Mouse (Mus musculus): Measurements from ENCODE around the gene Decr2.
"Not testable (repeated sequence)": the region's sequence is repeated elsewhere in the genome, so short reads cannot be mapped to it uniquely, and the experiment has no call there.

The Decr2 gene

DNA sequence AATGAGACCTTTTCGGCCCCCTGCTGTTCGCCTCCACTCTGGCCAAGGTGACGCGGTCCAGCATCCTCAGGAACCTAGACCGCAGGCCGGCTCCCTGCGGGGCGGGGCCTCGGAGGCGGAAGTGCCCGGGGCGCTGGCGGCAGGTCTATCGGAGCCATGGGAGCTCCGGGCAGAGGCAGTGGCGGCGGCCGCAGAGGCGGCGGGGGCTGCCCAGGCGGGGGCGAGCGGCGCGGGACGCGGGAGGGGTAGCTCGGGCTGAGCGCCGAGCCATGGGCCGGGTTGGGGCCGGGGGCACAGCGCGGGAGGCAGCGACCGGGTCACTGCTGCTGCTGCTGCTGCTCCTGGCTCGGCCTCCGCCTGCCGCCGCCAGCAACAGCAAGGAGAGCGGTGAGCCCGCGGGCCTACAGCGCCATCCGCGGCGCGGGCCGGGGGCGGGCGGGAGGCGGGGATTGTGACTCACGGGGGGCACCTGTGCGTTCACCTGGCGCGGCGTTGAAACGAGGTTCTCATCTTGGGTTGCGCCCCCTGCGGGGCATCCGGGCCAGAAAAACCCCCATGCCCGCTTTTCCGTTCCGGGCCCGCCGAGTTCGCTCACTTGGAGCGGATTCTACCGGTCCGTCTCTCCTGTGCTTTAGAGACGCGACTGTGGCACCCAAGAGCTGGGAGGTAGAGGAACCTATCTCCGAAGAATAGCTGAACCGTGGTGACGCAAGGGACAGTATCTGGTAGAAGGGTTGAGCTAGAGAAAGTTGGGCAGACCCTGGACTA, 23.2 kb upstream of the Decr2 start, which contains the start of gene Tmem8:
TSS of gene Tmem8 (plus strand) at position 119 of the 768 bp plus-strand sequence.
- in situ Hi-C loops (cut with MboI, MseI): no loop called here

DNA sequence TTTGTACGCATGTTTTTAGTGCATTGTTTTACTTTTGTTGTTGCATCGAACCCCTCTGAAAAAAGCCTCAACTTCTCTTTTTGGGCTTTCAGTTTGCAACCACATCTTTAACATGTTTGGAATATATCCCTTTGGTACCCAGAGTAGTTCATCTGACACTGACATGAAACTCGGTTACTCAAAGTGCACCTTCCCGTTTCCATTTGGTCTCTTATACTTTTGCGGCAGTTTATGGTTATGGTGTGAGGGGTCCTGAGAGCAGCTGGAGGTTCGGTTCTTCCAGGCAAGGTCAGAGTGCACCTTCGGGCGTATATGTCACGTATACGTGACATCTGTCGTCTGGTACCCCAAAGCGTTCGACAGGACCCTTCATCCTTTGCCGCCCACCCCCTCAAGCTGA, 22.6 kb upstream of the Decr2 start:
- in situ Hi-C loops (cut with MboI, MseI): no loop called here

DNA sequence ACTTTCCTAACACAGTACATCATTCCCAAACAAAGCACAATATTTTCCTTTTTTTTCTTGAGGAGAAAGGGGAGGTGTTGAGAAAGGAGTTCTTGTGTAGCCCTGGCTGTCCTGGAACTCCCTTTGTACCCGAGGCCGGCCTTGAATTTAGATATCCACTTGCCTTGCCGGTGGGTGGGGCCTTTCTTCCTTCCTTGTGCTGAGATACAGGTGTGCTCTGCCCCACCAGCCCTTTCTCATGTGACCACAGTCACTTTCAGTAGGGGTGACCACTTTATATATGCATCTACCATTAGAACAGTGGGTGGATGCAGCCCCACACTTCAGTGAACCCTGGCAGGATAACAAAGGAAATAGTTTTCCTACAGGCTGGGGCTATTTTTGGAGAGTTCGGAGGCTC, 21.6 kb upstream of the Decr2 start:
- in situ Hi-C loops (cut with MboI, MseI): no loop called here

DNA sequence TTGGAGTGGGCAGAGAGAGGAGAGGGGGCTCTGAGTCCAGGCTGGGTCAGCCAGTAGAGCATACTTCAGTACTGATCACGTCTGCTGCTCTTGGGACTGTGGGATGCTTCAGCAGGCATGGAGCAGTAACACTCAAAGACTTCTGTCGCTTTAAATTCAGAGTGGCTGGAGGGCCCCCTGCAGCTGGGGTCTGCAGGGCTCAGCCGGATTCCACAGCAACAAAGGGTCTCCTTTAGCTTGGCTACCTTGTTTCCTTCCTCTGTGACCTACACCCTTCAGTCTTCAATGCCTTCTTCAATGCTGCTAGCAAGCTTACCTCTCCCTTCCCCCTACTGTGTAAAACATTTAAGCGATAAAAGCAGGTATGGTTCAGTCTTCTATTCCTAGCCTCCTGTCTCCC, 20.9 kb upstream of the Decr2 start:
- in situ Hi-C loops (cut with MboI, MseI): no loop called here

DNA sequence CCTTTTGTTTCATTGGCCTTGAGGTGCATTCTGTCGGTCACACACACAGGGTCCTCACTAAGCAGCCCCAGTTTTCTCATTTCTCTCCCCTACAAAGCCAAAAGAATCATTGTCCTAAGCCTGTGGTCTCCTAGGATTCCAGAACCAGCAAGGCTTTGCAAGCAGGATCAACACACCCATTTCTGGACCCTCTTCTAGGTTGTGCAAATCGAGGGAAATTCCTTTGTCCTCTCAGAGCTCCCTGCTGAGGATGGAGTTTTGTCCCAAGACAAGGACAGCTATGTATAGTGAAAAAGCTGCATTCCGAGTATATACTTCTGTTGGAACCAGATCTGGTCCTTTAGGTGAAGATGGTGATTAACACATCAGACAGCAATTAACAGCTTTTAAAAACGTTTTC, 20.0 kb upstream of the Decr2 start:
- in situ Hi-C loops (cut with MboI, MseI): no loop called here

DNA sequence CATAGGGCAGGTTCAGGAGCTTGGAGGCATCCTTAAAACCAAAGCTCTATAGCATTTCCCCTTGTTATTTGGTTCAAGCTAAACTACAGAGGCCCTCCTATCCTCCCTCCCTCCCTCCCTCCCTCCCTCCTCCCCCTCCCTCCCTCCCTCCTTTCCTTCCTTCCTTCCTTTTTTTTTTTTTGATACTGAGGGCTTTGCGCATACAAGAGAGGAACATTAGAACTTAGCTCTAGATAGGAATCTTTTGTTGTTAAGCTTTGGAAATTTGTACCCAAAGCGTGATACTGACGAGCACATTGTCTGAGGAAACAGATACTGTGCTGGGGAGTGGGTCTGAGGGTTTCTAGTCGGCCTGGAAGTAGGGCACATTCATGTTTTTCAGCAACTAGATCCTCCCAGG, 15.5 kb upstream of the Decr2 start:
- in situ Hi-C loops (cut with MboI, MseI): no loop called here

DNA sequence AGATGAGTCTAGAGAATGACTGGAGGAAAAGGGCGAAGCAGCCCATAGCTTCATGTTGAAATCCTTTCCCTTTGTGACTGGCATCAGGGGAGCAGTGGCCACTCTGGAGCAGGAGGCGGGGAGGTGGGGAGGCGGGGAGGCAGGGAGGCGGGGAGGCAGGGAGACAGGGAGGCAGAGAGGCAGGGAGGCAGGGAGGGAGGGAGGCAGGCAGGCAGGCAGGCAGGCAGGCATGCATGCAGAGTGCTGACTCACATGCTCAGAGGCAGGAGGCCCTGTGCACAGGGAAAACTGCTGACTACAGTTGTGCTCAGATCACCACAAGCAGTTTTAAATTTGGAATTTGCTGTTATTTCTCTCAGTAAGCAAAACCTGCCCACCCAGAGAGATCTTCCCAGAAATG, 11.3 kb upstream of the Decr2 start:
- in situ Hi-C loops (cut with MboI, MseI): no loop called here

DNA sequence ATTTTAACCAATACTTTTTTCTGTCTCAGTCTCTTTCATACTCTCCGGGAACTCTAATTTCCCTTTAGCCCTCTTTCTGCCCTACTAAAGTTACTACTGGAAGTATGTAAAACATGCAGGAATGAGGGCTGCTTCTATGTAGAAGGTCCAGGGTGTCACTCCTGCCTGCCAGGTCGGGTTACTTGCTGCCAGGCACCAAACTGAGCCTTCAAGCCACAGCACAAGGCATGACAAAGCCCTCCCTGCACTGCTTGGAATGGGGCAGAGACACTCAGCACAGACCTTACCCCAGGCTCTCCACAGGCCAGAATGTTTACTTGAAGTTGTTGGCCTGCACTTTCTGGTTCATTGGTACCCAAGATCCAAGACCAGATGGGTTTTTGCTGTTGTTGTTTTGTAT, 10.0 kb upstream of the Decr2 start:
- in situ Hi-C loops (cut with MboI, MseI): no loop called here

DNA sequence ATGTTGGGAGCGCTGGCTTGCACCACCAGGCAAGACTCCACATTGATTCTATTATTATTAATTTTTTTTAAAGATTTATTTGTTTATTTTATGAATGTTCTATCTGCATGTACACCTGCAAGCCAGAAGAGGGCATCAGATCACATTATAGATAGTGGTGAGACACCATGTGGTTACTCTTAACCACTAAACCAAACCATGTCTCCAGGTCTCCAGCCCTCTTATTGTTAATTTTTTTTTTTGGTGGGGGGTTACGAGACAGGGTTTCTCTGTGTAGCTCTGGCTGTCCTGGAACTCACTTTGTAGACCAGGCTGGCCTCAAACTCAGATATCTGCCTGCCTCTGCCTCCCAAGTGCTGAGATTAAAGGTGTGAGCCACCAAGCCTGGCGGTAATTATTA, 9.2 kb upstream of the Decr2 start:
- in situ Hi-C loops (cut with MboI, MseI): not testable (repeated sequence)

DNA sequence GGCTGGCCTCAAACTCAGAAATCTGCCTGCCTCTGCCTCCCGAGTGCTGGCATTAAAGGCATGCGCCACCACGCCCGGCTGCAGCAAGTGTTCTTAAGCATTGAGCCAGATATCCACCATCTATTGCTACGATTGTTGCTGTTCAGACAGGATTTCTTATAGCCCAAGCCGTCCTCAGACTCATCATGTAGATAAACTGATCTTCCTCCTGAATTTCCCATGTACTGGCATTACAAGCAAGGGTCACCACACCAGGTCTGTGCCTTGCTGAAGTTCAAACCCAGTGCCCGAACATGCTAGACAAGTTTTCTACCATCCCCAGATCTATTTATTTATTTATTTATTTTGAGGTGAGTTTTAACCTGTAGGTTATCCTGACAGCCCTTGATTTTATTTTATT, 8.3 kb upstream of the Decr2 start:
- in situ Hi-C loops (cut with MboI, MseI): no loop called here

DNA sequence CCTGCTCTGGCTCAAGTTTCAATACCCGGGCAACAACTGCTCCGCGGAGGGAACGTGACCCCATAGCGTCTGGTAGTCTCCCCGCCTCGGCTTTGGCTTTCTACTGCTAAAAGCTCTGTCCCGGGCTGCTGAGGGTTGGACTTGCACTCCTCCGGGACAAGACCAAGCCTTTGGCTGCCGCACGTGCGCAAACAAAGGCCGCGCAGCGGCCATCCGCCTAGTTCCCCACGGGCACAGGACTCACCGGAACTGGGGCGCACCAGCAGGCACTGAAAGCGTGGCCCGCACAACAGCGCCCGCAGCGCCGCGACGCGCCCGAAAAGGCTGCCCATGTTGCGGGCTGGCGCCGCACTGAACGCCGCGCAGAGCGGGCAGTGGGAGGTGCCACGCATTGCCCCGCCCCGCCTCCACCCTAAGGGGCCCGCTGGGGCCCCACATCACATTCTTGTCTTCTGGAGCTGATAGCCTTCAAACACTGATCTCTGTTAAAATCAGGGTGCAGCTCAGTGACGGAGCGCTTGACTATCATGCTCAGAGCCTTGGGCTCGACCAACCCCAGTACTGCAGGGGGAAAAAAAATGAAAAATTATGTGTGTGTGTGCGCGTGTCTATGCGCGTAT, 5.1 kb upstream of the Decr2 start, which contains the start of gene Nme4:
TSS of gene Nme4 (minus strand) at position 482 of the 620 bp plus-strand sequence.
- in situ Hi-C loops (cut with MboI, MseI): no loop called here

DNA sequence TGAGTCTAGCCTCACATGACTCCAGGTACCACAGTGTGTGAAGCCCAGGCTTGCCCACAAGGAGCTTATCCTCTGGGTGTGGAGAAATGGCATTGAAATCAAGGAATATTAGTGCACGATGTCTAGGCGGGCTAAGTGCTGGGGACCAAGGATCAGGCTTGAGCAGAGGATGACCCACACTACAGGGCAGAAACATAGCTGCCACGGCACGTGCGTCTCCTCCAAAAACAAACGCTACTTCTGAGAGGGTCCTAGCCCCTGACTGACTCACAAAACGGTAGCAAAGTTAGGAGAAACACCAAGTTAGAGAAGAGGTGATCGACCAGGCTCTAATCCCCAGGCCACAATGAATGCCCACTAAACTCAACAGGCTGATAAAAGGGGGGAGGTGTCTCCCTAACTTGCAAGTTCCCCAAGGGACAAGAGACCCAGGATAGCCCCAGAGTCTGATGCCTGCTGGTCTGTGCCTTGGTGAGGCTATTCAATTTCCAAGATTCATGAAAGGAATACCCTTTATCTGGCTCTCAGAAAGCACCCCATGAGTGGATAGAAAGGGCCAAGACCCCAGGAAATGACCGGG, 4.5 kb upstream of the Decr2 start:
- in situ Hi-C loops (cut with MboI, MseI): no loop called here

DNA sequence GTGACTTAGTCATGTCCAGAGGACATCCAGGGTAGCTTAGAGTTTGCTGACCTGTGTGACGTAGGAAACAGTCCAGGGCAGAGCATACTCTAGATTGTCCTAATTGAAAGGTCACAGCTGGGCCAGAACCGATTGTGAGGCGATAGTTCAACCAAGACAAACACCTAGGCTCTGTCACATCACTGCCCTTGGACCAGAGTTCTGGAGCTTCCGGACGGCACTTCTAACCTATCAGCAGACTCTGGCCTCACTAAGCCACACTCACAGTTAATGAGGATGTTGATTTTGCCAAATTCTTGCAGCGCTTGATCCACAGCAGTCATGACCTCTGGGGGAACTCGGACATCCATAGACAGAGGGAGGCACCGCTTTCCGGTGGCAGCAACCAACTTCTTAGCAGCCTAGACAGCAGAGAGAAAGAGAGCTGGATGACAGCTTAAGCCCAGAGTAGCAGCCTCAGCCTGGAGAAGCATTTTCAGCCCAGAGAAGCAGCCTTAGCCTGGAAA, 3.0 kb downstream of the Decr2 start:
- in situ Hi-C loops (cut with MboI, MseI): no loop called here

DNA sequence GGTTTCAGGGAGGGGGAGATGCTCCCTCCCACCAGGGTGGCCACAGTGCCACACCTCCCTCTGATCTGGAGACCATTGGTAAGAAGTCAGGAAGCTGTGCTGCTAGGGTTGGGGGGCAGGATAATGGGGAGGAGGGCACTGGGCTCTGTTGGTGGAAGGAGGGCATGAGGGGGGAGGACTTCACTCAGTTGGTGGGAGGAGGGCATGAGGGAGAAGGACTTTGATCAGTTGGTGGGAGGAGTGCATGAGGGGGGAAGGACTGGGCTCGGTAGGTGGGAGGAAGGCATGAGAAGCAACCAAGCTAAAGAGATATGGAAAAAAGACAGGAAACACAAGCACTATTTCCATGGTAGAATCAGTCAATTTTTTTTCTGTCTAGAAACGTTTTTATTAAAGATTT, 9.3 kb downstream of the Decr2 start:
- in situ Hi-C loops (cut with MboI, MseI): no loop called here

DNA sequence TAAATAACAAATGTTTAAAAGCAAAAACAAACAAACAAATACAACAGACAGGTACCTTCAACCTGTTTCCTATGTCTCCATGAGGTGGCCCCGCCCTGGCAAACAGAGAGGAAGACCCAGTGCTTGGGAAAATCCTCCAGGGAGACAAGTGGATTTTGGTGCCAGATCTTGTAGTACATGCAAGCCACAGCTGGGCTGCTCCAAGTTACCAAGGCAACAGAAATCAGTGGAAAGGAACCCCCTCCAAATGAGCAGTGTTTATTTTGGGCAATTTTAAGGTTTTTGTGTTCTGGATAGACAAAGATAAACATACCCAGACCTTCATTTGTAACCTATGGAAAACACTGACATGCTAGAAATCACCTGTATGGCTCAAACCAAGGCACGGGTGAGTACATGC, 11.3 kb downstream of the Decr2 start:
- in situ Hi-C loops (cut with MboI, MseI): no loop called here

DNA sequence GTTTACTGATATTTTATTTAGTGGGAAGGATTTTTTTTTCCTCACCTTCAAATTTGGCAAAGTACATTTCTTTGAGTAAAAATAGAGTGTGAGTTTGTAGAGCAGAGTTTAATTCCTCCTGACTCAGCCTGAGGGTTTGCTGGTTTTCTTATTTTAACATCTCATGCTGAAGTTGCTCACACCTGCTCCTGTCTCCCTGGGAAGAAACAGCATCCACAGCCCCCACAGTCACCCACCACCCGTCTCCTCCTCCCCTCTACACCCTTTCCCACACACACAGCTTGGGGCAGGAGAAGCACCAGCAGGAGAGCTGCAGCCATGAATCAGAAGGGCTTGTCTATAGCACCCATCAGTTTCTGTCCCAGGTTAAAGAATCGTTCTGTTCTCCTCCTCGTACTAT, 14.9 kb downstream of the Decr2 start:
- in situ Hi-C loops (cut with MboI, MseI): no loop called here

DNA sequence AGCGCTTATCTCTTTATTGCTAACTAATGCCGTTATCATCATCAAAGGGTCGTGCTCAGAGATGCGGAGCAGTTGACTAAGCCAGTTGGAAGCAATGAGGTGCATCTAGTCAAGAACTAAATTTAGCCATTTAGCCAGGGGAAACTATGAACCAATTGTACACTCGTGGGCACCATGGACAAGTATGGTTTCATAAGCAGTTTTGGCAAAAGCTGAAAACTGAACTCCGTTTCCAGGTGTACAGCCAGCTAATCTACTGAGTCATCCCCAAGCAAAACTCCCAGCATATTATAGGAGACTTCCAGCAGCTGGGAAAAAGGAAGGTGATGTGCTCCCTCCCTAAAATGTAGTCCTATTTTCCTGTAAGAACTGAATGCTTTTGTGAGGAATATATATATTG, 20.0 kb downstream of the Decr2 start:
- in situ Hi-C loops (cut with MboI, MseI): no loop called here

DNA sequence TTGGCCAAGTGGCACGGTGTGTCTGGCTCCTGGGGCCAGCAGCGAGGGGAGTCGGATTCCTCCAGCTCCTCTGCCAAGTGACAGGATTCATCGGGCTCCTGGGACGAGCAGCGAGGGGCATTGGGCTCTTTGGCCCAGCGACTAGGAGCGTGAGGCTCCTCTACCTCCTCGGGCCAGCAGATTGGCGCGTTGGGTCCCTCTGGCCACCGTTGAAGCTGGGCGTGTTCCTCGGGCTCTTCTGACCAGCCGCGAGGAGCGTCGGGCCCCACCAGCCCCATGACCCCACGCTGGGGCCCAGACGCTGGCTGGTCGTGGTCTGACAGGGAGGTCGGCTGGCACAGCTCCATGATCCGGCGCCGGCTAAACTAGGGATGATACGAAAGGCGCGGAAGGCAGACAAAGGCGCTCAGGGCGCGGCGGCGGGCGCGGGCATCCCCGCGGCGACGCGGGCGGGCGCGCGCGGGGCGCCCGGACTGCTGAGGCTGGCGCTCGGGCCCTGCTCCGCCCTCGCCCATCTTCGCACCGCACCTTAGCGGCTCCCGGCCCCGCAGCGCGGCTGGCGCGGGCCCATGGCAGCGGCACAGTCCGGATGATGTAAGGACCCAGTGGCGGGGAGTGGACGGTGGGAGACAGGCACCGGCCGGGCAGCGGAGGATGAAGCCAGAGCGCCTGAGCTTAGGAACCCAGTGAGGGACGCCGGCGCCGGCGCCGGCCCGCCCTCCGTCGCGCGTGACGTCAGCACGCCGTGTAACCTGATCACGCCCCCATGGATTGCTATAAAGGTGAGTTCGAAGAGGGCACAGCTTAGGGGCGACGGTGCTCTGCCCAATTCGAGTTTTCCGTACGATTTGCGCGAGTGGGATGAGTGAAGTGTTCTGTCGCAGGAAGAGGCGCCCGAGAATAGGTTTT, 21.1 kb downstream of the Decr2 start, which contains the start of gene Rab11fip3:
TSS of gene Rab11fip3 (minus strand) at position 725 of the 909 bp plus-strand sequence.
- in situ Hi-C loops (cut with MboI, MseI): no loop called here

DNA sequence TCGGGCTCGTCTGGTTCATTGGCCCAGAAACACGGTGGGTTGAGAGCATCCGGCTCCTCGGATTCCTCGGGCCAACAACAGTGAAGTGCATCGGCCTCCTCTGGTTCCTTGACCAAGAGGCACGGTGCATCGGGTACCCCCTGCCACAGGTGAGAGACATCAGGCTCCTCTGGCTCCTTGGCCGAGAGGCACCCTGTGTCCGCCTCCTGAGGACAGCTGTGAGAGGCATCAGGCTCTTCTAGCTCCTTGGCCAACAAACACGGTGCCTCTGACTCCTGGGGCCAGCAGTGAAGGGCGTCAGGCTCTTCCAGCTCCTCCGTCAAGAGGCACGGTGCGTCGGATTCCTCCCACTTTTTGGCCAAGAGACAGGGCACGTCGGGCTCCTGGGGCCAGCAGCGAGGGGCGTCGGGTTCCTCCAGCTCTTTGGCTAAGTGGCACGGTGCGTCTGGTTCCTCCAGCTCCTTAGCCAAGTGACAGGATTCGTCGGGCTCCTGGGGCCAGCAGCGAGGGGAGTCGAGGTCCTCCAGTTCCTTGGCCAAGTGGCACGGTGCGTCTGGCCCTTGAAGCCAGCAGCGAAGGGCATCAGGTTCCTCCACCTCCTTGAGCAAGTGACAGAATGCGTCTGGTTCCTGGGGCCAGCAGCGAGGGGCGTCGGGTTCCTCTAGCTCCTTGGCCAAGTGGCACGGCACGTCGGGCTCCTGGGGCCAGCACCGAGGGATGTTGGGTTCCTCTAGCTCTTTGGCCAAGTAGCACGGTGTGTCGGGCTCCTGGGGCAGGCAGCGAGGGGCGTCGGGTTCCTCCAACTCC, 21.9 kb downstream of the Decr2 start:
- in situ Hi-C loops (cut with MboI, MseI): no loop called here

DNA sequence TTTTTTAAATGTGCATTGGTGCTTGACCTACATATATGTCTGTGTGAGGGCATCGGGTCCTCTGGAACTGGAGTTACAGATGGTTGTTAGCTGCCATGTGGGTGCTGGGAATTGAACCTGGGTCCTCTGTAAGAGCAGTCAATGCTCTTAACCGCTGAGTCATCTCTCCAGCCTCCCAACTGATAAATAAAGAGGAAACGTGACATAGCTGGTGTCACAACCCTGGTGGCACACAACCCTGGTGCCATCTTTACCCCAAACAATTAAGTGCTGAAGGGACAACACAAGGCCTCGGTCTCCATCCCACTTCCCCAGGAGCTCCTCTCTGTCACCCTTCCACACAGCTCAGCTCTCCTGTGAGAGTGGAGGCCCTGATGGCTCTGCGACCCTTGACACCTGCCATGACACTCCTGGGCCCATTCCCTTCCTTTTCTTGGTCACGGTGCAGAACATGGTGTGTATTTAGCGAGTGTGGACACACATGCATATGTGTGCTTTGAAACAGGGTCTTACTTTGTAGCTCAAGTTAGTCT, 23.6 kb downstream of the Decr2 start:
- in situ Hi-C loops (cut with MboI, MseI): no loop called here

DNA sequence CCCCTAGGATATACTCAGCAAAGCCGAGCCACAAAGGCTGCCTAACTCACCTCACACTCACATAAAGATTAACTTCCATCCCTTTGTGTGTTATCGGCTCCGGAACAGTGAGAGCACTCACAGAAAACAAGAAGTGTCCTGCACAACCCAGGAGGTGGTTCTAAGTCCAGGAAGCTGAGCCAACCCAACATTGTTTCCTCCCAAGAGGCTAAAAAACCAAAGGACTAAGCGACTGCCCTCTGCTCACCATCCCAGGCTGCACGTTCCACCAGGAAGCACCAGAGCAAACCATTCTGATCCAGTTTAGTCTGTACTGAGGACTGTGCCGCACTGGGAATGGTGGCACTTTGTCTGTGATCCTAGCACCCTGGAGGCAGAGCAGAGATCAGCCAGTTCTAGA, 25.2 kb downstream of the Decr2 start:
- in situ Hi-C loops (cut with MboI, MseI): no loop called here

Data from T-helper 2 cell (primary cell).